Mouse (Mus musculus): ENCODE measurements around the gene Kif26a.

Gene Kif26a

DNA sequence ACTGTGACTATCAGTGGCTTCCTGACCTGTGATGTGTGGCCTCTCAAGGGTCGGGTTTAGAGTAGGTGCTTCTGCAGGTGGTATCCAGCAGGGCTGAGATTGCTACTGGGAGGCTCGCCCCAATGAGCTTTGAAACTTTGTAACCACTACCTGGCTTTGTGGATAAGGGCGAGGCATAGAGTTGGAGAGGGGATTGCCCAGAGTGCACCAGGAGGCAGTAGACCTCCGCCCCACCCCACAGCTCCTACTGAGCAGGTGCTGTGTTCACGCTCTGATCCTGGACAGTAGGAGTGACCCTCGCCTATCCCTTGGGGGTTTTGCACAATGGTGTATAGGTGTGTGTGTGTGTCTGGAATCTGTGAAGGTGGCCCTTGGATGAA lies 18.8 kb downstream of the Kif26a start:
- no peak for DNase-seq (ENCODE audit: low read depth, low spot score)

DNA sequence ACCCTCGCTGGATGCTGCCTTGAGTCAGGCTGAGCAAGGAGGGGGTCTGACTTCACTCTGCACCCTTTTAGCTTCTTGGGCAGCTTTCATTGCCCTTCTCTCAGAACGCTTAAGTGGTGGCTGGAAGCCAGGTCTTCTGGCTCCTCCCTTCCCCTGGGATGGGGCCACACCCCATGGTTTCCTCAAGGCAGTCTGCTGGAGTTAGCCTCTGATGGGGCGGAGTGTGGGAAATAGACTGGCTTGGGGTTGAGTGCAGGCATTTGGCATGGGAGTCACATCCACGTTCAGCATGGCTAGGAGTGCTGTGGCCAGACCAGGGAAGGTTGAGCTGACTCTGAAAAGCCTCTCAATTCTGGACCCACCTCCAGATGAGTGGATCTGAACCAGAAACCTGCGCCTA lies 23.2 kb downstream of the Kif26a start:
- no peak for DNase-seq (ENCODE audit: low read depth, low spot score)

DNA sequence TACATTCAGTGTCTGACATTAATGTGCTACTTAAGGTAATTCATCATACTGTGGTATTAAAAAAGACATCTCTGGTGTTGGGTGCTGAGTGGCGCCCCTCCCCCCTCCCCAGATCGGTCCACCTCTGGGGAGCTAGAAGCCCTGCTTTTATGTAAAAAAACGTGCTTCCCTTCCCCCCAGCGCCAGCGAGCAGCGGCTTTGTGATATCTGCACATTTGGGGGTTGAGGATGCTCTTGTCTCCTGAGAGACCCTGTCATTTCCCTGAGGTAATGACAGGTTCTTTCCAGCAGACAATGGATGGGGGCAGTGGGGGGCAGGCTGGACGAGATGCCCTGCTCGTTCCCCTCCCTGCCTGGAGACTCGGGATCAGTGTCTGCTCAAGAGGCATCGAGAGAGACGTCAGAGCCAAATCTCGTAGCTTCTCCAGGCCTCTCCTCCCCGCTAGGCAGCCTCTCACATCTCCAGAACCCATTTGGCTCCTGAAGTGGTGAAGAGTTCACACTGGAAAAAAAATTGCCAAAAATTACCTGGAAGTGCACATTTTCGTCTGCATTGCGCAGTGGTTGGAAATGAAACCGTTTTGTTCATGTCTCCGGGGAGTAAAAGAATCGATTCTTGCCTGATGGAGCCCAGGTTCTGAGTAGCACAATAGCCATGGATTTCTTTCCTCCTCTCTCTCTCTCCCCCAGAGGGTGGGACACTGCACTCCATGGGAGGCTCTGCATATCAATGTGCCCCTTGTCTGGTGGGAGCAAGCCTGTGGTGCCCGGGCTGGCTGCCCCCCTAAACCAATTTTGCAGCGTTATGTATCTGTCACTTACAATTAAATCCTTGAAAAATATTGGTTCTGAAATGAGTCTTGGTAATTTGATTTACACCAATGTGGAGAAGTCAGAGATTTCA lies 24.9 kb downstream of the Kif26a start:
- no peak for DNase-seq (ENCODE audit: low read depth, low spot score)

DNA sequence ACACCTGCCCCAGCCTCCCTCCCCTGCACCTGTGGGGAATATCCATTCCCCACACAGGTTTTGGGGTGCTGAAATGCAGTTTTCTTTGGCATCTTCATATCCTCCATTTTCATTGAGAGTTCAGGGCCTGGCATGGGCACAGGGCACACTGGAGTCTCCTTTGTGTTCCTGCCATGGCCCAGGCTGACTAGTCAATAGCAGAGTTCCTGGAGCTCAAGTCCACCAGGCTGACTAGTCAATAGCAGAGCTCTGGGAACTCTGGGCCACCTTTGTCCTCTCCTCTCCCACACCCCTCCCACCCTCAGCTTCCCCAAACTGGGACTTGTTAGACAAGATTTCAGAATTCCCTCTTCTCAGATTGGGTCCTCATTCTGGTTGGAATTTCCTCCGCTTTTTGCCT lies 25.6 kb downstream of the Kif26a start:
- DNase-seq (ENCODE audit: low read depth, low spot score): no peak

DNA sequence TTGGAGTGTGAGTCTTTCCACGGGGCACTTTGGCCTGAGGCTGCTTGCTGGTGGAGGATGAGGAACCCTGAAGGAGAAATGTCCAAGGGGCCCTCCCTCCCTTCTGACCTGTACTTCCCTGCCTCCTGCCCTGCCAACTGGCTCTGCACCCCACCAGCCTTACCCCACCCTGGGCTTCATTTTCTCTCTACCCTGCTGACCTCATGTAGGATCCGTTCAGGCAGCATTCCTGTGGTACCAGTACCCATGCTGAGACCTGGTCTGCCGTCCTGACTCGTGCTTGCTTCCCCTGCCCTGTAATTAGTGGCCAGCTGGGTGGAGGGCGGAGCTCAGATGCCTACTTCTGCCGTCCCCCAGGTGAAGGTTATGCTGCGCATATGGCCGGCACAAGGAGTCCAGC lies 26.2 kb downstream of the Kif26a start:
- DNase-seq (ENCODE audit: low read depth, low spot score): no peak

DNA sequence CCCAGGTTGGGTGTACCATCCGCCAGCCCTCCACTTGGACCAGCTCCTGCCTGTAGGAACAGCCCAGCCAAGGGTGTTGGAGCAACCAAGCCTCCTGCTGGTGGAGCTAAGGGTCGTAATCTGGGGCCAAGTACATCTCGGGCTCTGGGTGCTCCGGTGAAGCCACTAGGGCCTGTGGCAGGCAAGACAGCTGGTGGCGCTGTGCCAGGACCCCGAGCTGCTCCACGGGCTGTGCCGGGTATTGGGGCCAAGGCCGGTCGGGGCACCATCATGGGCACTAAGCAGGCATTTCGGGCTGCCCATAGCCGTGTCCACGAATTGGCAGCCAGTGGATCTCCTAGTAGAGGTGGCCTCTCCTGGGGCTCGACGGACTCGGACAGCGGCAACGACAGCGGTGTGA lies 31.7 kb downstream of the Kif26a start:
- DNase-seq (ENCODE audit: low read depth, low spot score): no peak

DNA sequence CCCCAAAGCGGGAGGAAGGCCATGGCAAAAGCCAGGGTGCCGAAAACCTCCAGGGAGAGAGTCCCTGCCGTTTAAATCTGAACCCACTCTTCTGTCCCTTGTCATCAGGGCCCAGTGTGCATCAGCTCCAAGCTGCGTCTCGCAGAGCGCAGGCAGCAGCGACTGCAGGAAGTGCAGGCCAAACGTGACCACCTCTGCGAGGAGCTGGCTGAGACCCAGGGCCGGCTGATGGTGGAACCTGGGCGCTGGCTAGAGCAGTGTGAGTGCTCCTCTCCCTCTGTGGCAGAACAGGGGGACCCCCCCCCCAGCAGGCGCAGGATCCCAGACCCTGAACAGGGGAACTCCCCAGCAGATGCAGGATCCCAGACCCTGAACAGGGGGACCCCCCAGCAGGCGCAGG lies 33.7 kb downstream of the Kif26a start:
- DNase-seq (ENCODE audit: low read depth, low spot score): no peak

DNA sequence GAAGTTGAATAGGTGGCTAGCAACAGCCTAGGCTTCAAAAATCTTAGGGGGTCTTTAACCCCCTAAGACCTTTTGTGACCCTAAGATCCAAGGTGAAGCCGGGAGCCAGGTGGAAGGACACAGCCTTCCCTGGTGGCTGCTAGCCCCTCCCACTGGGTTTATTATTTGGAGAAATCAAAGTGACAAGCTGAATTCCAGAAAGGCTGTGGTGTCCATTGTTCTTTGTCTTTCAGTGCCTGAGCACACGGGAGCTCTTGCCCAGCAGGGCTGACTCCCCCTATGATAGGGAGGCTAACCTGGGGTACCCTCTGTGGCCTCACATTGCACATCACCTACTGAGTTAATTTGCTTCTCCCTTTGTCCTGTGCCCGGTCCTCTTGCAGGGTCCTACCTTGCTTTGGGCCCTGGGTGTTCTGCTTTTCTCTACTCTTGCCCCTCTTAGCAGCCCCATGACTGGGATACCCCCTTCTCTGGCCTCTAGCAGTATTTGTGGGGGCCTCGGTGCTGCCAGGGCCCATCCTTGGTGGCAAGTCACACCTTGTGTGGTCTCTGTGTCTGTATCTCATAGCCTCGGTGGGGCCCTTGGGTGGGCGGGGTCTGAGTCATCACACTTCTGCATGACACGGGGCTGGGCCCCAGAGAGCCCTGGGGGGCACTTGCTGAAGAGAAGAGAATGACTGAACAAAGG lies 36.1 kb downstream of the Kif26a start:
- DNase-seq (ENCODE audit: low read depth, low spot score): no peak

DNA sequence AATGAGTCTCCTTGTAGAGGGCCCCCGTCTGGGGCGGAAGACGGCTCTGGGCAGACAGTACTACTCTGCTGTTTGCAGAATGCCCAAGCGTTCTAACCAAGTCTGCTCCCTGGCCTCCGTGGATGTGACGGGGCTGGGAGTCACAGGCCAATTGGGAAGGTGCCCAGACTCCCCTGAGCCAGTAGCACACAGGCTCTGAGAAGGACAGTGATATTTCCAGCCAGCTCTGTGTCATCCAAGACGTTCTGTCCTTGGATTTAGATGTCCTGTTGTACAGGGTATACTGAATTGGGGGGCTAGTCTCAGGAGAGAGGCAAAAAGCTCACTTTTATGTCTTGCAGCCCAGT lies 36.6 kb downstream of the Kif26a start:
- DNase-seq (ENCODE audit: low read depth, low spot score): no peak

DNA sequence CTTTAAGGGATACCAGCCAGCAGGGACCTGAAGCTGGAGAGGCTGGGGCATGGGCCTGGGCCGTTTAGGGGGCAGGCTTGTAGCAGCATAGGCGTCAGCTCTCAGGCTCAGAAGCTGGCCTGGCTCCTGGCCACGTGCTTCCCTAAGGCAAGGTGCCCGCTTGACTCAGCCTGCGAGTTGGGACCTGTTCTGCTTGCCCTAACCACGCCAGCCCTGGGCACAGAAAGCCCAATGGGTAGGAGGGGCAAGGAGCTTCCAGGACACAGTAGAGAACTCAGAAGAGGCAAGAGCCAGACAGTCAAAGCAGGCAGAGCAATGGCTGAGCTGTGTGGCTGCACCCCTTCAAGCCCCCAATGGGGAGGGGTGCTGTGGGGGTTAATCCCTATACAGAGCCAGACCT lies 37.7 kb downstream of the Kif26a start:
- no peak for DNase-seq (ENCODE audit: low read depth, low spot score)

DNA sequence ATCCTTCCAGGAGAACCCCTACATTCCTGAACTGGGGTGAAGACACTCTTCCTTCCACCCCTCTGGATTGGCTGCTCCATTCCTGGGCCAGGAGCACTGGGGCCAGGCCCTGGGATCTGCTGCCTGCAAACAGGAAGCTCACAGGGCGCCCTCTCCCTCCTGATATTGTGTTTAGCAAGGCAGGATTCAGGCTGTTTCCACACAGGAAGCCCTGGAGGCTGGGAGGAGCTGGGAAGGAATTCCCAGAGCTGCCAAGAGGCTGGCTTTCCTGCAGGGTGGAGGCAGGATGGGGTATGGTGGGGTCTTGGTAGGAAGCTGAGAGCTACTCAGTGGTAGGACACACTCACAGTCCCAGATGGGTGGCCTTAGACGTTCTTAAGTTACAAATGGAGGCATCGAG lies 38.4 kb downstream of the Kif26a start:
- no peak for DNase-seq (ENCODE audit: low read depth, low spot score)

DNA sequence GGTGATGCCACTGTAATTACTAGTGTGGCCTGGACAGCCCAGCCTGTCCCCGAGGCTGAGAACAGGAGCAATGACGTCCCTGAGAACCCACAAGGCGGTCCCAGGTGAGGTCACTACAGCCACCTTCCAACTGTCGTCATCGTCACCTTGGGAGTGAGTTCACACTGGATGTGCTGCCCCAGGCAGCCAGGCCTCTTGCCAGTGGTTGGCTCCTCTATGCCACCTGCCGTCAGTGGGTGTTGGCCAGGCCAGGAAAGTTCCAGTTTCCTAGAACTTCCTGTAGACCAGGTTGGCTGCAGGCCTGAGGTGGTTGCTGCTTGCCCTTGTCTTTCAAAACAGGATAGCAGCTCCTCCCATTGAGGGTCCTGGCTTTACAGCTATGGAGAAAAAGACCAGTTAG lies 40.9 kb downstream of the Kif26a start:
- no peak for DNase-seq (ENCODE audit: low read depth, low spot score)

DNA sequence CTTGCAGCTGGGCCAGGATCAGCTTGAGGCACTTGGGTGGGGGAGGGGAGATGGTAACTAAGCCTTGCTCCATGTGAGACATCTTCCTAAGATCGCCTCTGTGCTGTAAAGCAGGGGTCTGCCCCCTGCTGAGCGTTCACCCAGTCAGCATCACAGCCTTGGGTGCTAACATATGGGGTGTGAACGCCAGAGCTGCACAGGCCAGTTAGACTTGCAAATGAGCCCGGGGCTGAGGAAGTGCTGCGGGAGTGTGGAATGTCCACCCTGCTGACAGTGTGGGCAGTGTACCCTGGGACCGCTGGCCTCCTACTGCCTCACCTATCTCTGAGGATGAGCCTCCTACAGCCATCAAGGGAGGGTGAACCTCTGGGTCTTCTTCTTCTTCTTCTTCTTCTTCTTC lies 45.7 kb downstream of the Kif26a start:
- no peak for DNase-seq (ENCODE audit: low read depth, low spot score)

DNA sequence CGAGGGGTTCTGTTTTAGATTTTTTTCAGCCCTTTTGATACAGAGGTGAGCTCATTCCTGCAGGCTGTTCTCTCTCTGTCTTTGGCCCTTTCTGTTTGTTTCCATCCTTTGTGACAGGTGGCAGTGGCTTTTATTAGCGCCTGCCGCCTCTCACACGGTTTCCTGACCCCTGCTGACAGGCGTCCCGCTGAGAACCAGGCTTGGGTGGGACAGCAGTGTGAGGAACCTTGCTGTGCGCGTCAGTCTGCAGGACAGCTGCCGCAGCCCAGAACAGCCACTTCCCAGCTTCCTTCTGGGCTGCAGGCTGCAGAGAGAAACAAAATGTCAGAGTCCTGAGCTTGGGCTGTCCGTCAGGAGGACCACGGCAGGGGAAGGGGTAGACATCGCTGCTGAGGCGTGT lies 49.0 kb downstream of the Kif26a start:
- no peak for DNase-seq (ENCODE audit: low read depth, low spot score)

DNA sequence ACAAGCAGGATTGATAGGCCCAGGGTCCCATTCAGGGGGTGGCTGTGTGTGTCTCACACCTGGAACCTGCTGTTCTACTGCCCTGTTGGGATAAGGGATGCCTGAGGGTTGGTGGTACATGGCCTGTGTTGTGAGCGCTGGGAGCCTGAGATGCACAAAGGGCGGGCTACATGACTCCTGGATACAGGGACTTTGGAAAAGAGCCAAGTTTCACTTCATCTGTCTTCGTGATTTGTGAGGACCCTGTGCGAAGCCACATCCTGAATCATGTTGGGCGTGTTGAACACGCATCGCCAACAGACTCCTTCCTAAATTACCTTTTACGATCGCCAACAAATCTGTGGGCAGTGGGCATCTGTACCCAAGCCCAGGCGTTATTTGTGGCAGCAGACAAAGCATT lies 50.6 kb downstream of the Kif26a start:
- DNase-seq (ENCODE audit: low read depth, low spot score): no peak

DNA sequence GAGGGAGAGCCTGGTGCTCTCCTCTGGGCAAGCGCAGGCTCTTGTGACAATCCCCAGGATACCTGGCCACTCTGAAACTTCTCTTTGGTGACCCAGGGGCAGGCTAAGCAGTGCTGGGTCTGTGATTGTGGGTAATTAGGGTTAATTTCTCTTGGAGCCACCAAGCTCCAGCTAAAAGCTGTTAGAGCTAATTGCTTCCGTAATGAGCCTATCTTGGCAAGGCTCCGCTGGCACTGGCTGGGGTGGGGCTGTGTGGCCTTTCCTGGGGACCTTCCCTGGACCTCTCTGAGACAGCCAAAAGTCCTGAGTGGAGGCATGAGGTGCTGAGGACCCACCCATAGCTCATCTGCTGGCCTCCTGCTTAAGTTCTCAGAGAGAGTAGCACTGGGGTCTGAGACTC lies 53.4 kb downstream of the Kif26a start:
- no peak for DNase-seq (ENCODE audit: low read depth, low spot score)

DNA sequence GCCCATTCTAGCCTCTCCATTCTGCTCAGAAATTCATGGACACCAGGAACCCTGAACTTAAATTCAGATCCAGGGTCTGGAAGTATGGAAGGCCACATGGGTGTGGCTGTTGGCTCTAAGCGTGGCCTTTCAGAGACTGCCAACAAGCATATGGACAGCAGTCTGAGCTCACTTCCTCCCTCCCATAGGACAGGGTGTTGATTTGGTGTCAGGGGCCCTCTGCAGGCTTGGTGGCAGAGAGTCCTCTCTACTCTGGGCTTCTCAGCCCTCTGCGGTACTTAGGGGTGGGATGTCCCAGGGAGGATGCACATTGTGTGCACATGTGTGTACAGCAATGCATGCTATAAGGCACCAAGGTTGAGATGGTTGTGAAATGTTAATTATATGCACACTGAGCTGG lies 54.0 kb downstream of the Kif26a start:
- no peak for DNase-seq (ENCODE audit: low read depth, low spot score)

DNA sequence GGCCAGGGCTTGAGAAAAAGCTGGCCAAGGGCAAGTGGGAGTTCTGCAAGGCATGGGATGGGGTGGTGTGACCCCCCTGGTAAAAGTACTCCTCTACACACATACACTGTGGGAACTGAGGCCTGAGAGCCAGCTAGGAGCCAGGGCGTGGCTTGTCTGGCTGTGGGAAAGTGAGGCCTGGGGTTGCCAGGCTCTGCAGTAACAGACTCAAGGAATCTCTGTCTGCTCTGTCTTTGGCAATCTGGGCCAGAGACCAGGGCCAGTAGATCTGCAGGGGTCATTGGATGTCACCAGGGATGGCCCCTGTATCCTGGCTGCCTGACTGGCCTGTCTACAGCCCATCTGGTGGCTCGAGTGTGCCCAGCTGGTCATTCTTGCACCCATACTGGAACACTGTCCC lies 61.2 kb downstream of the Kif26a start:
- DNase-seq (ENCODE audit: low read depth, low spot score): no peak

DNA sequence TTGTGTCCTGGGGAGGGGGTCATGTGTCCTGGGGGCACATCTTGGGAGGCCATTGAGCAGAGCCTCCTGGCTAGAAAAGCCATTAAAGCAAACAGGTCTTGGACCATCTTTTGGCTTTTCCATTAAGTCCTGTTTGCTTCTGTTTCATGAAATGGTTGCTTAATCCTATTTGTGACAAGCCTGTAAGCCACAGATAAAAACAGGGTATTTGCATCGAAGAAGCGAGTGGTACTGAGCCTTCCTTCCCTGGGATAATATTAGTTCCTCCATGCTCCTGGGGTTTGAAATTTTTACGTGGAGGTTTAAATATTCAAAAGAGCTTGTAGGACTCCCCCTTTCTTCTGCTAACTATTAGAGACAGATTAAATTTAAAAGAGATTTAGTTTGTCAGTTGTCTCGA lies 61.7 kb downstream of the Kif26a start:
- no peak for DNase-seq (ENCODE audit: low read depth, low spot score)

DNA sequence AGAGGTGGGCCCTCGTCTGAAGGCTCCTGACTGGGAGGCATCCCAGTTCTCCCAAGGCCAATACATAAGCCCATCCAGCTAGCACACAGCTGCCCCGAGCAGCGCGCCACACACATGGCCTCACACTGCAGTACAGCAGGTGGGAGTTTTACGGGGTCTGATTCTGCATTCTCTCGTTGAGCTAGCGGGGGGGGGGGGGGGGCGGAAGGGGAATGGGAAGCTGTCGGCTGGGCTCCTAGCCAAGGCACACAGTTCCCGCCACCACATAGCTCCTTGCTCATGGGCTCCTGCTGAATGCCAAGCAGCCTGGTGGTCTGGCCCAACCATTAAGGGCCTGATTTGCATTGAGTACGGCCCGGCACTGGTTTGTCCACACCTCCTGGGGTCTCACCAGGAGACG lies 64.6 kb downstream of the Kif26a start:
- DNase-seq (ENCODE audit: low read depth, low spot score): no peak

DNA sequence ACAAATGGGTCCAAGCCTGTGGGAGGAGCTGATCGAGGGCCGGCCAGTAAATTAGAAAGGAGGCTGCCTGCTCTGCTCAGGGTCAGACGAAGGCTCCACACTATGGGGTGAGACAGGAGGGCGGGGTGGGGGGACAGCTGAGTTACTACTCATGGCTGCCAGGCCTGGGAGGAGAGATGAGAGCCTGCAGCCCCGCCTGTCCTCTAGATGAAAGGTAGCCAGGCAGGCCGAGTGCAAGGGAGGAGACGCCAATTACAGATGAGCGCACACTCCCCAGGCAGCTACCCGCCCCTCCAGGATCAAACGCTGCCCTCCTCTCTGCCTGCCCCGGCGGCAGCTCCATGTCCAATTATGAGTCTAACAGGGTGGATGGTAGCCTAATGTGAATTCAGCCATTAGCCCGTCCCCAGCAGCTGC lies 68.4 kb downstream of the Kif26a start:
- DNase-seq (ENCODE audit: low read depth, low spot score): no peak

DNA sequence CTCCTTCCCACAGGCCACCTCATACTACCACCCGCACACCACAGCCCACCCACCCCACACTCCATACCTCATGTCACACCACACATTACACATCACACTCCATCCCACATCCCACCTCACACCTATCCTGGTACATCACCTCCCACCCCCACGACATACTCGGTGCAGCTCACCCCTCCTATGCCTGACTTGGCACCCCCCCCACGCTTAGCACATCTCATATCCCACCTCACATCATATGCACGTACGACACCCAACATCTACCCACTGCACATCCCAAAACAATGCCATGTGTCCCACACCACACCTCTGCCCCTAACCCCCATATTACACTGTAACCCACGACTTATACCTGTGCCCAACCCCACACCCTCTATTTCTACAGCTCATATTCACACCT lies 69.5 kb downstream of the Kif26a start:
- no peak for DNase-seq (ENCODE audit: low read depth, low spot score)

DNA sequence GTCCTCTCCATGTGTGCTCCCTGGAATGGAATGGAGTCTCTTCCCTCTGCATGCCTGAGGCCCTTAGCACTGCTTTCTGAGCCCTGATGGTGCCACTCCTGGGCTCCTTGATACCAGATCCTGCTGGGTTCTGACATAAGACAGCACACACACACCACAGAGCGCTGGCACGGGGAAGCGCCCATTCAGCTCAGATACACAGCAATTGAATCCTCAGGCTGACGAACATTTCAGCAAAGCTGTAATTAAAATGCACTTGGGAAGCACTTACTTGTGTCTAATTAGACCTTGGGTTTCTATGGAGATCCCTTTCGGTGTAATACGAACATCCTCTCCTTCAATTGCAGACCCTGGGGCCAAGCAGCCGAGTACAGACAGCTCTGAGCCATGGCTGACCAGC lies 71.0 kb downstream of the Kif26a start:
- no peak for DNase-seq (ENCODE audit: low read depth, low spot score)

DNA sequence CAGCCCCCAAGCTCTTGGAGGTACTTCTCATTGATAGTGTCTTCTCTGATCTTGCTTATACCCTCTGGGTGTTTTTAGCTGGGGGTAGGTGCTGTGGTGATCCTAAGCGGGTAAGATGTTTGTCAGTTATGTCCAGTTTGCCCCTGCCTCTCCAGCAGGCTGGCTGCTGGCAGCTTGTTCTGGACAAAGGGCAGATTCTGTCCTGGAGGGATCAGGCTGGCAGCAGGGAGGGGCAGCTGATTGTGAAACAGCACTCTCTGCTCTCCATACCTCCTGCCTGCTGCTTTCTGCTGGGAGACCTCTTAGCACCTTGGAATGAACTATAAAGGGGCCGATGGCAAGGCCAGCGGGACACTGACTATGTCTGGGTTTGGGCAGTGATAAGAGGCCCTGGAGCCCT lies 71.7 kb downstream of the Kif26a start:
- no peak for DNase-seq (ENCODE audit: low read depth, low spot score)
